Comparison of ENCODE assay signal across 17 mouse cellular contexts in genomic region chr16:45695445-45696160, GRCm38 (mm10). TPM values are rescaled to one million over a fixed set of nuclear protein-coding genes. Genes with fewer than 3 reads are reported as not detected.
A peak's percentile ranks its signal among the peaks of the same experiment; 100 is the strongest.
DNase-seq lines count a peak whose midpoint lies in the region; ATAC-seq and TF ChIP-seq lines count a peak whose summit lies in the region.
"Had no signal": no experiment of that assay in that cellular context is flagged by ENCODE, and none has a peak within 500 bp of the region (broad histone marks: within the 10 kb centered on the region; RNA-seq: fewer than 3 reads in every experiment).

No protein-coding gene starts in this region.

- 0 out of 2 replicates have a peak, but pooled peaks have one; percentile 19 for ATAC-seq in forebrain, embryonic 16.5 days
- ATAC-seq in forebrain, embryonic 12.5 days (ENCODE audit: low FRiP score), result no peak
- 0 out of 2 replicates have a peak, but pooled peaks have one; percentile 33 for ATAC-seq in midbrain, postnatal 0 days (ENCODE audit: low FRiP score)
- ATAC-seq in midbrain, embryonic 15.5 days (replicated peaks), result no peak

- H3K9me3 ChIP-seq in forebrain, embryonic 16.5 days (ENCODE audit: control insufficient read depth, low read length), result no peaks in the 10 kb centered on the region
- H3K9me3 ChIP-seq in forebrain, embryonic 12.5 days, result no peaks in the 10 kb centered on the region
- H3K9me3 ChIP-seq in midbrain, postnatal 0 days (ENCODE audit: low read length), result no peaks in the 10 kb centered on the region
- no peaks in the 10 kb centered on the region for H3K9me3 ChIP-seq in midbrain, embryonic 15.5 days
- H3K9me3 ChIP-seq: embryonic facial prominence, embryonic 10.5 days; heart, embryonic 12.5 days; limb, embryonic 13.5 days had no signal

- no peaks in the 10 kb centered on the region for H3K36me3 ChIP-seq in forebrain, embryonic 16.5 days (ENCODE audit: control insufficient read depth, insufficient read depth)
- no peaks in the 10 kb centered on the region for H3K36me3 ChIP-seq in forebrain, embryonic 12.5 days (replicated peaks)
- no peaks in the 10 kb centered on the region for H3K36me3 ChIP-seq in midbrain, postnatal 0 days (ENCODE audit: insufficient read depth, low read length)
- no peaks in the 10 kb centered on the region for H3K36me3 ChIP-seq in midbrain, embryonic 15.5 days (replicated peaks)
- H3K36me3 ChIP-seq: embryonic facial prominence, embryonic 10.5 days; heart, embryonic 12.5 days; limb, embryonic 13.5 days had no signal

- no peak for TF ChIP-seq POLR2A in cerebellum, adult 2 months (IDR thresholded peaks at IDR 0.05; ENCODE audit: borderline replicate concordance, insufficient read depth, low read length)
- TF ChIP-seq POLR2A in olfactory bulb, adult 2 months (IDR thresholded peaks at IDR 0.05; ENCODE audit: insufficient read depth, low read depth, low read length), result no peak

- no peak for TF ChIP-seq CTCF in midbrain, postnatal 0 days (IDR thresholded peaks at IDR 0.05)
- no peak for TF ChIP-seq CTCF in cerebellum, adult 2 months (IDR thresholded peaks at IDR 0.05; ENCODE audit: borderline replicate concordance, insufficient read depth, low read depth, low read length)
- TF ChIP-seq CTCF in olfactory bulb, adult 2 months (IDR thresholded peaks at IDR 0.05; ENCODE audit: insufficient read depth, low read depth, low read length), result no peak

- H3K4me2 ChIP-seq in forebrain, embryonic 16.5 days (ENCODE audit: low read length), result no peak overlapping the region
- no peak overlapping the region for H3K4me2 ChIP-seq in forebrain, embryonic 12.5 days
- H3K4me2 ChIP-seq in midbrain, postnatal 0 days (ENCODE audit: low read depth, low read length, poor library complexity, severe bottlenecking), result no peak overlapping the region
- no peak overlapping the region for H3K4me2 ChIP-seq in midbrain, embryonic 15.5 days
- H3K4me2 ChIP-seq: heart, embryonic 12.5 days; limb, embryonic 13.5 days had no signal

- WGBS in forebrain, embryonic 16.5 days, result 62% methylated on average over 9 of the region's 9 CpGs
- 71% methylated on average over 9 of the region's 9 CpGs for WGBS in forebrain, embryonic 12.5 days
- WGBS in midbrain, postnatal 0 days, result 66% methylated on average over 9 of the region's 9 CpGs
- whole genome bisulfite sequencing in midbrain, embryonic 15.5 days, result 70% methylated on average over 9 of the region's 9 CpGs
- WGBS in cerebellum, adult 2 months, result 20% methylated on average over 9 of the region's 9 CpGs
- WGBS in olfactory bulb, adult 2 months, result 60% methylated on average over 9 of the region's 9 CpGs

- H3K4me3 ChIP-seq in forebrain, embryonic 16.5 days (replicated peaks; ENCODE audit: low read length), result no peak overlapping the region
- no peak overlapping the region for H3K4me3 ChIP-seq in forebrain, embryonic 12.5 days (replicated peaks)
- no peak overlapping the region for H3K4me3 ChIP-seq in midbrain, postnatal 0 days (ENCODE audit: low read depth, low read length)
- H3K4me3 ChIP-seq in midbrain, embryonic 15.5 days, result no peak overlapping the region
- no peak overlapping the region for H3K4me3 ChIP-seq in cerebellum, adult 2 months (replicated peaks; ENCODE audit: insufficient read depth, low read depth, low read length)
- H3K4me3 ChIP-seq in olfactory bulb, adult 2 months (ENCODE audit: insufficient read depth, low read depth, low read length), result no peak overlapping the region
- H3K4me3 ChIP-seq: embryonic facial prominence, embryonic 10.5 days; heart, embryonic 12.5 days; limb, embryonic 13.5 days had no signal

- H3K9ac ChIP-seq in forebrain, embryonic 16.5 days (replicated peaks; ENCODE audit: low read depth, low read length), result no peak overlapping the region
- no peak overlapping the region for H3K9ac ChIP-seq in forebrain, embryonic 12.5 days
- no peak overlapping the region for H3K9ac ChIP-seq in midbrain, postnatal 0 days (replicated peaks; ENCODE audit: low read length, poor library complexity, severe bottlenecking)
- no peak overlapping the region for H3K9ac ChIP-seq in midbrain, embryonic 15.5 days
- H3K9ac ChIP-seq: heart, embryonic 12.5 days; limb, embryonic 13.5 days had no signal

- H3K27me3 ChIP-seq in forebrain, embryonic 16.5 days (replicated peaks; ENCODE audit: control insufficient read depth, insufficient read depth, low read length), result no peaks in the 10 kb centered on the region
- H3K27me3 ChIP-seq in forebrain, embryonic 12.5 days, result no peaks in the 10 kb centered on the region
- H3K27me3 ChIP-seq in midbrain, postnatal 0 days (ENCODE audit: insufficient read depth, low read length), result no peaks in the 10 kb centered on the region
- no peaks in the 10 kb centered on the region for H3K27me3 ChIP-seq in midbrain, embryonic 15.5 days (replicated peaks)
- H3K27me3 ChIP-seq in cerebellum, adult 2 months (ENCODE audit: control insufficient read depth, insufficient read depth, low read length), result no peaks in the 10 kb centered on the region
- H3K27me3 ChIP-seq: heart, embryonic 12.5 days; limb, embryonic 13.5 days had no signal

- peaks cover 4% of the 10 kb centered on the region for H3K4me1 ChIP-seq in forebrain, embryonic 16.5 days (replicated peaks; ENCODE audit: control insufficient read depth, insufficient read depth, low read length)
- peaks cover 7% of the 10 kb centered on the region; the same call in 1 of the 2 replicates for H3K4me1 ChIP-seq in forebrain, embryonic 12.5 days
- H3K4me1 ChIP-seq in midbrain, postnatal 0 days (ENCODE audit: insufficient read depth, low read length), result no peaks in the 10 kb centered on the region
- peaks cover 6% of the 10 kb centered on the region for H3K4me1 ChIP-seq in midbrain, embryonic 15.5 days
- peaks cover 13% of the 10 kb centered on the region for H3K4me1 ChIP-seq in cerebellum, adult 2 months (ENCODE audit: control insufficient read depth, insufficient read depth, low read length)
- H3K4me1 ChIP-seq in olfactory bulb, adult 2 months (ENCODE audit: control insufficient read depth, insufficient read depth, low read length), result peaks cover 8% of the 10 kb centered on the region
- H3K4me1 ChIP-seq: heart, embryonic 12.5 days; limb, embryonic 13.5 days had no signal

- no peak overlapping the region for H3K27ac ChIP-seq in forebrain, embryonic 16.5 days (ENCODE audit: low read length)
- H3K27ac ChIP-seq in forebrain, embryonic 12.5 days, result no peak overlapping the region
- H3K27ac ChIP-seq in midbrain, postnatal 0 days (ENCODE audit: low read depth, low read length), result no peak overlapping the region
- no peak overlapping the region for H3K27ac ChIP-seq in midbrain, embryonic 15.5 days
- peak overlapping the region; percentile 29 for H3K27ac ChIP-seq in cerebellum, adult 2 months (ENCODE audit: insufficient read depth, low read length)
- 0 out of 2 replicates have a peak overlapping the region, but pooled peaks have one; percentile 24 for H3K27ac ChIP-seq in olfactory bulb, adult 2 months (ENCODE audit: insufficient read depth, low read depth, low read length)
- H3K27ac ChIP-seq: embryonic facial prominence, embryonic 10.5 days; limb, embryonic 13.5 days had no signal

- DNase-seq in midbrain, postnatal 0 days (ENCODE audit: low spot score), result peak; percentile 14
- peak; percentile 57 to 64 for DNase-seq in cerebellum, adult 2 months
- no peak for DNase-seq in lung, postnatal 14 days
- no peak for DNase-seq in heart, adult 11 months
- DNase-seq: lung, adult 18-20 months had no signal

RNA-seq across cellular contexts. Expression of gene Tmprss7, which starts 2.1 kb away (rescaled TPM):
- polyA plus RNA-seq in forebrain, embryonic 16.5 days (2015; fragmentation: Nextera tagmentation; extraction: Ambion mirVana), result 0.58 and 0.75 TPM in 2 replicates
- 0.23 and 0.32 TPM in 2 replicates for polyA plus RNA-seq in forebrain, embryonic 12.5 days (2016; fragmentation: Nextera tagmentation; extraction: Ambion mirVana)
- 1.2 and 1.4 TPM in 2 replicates for total RNA-seq in midbrain, postnatal 0 days (2014; rRNA removed)
- 0.92 and 1.6 TPM in 2 replicates for polyA plus RNA-seq in midbrain, postnatal 0 days (2015; fragmentation: Nextera tagmentation; extraction: Ambion mirVana)
- 0.59 and 0.72 TPM in 2 replicates for polyA plus RNA-seq in midbrain, embryonic 15.5 days (2015; fragmentation: Nextera tagmentation; extraction: Ambion mirVana)
- polyA plus RNA-seq in cerebellum, adult 2 months (2012; rRNA removed), result 2.5 and 2.8 TPM in 2 replicates
- not detected in 2 replicates for polyA plus RNA-seq in olfactory bulb, adult 2 months (2012; ENCODE audit: insufficient read depth, insufficient read length, low replicate concordance, missing spikeins)
- total RNA-seq: gastrocnemius, adult 8-10 months had no signal
- polyA plus RNA-seq: heart, embryonic 12.5 days; kidney, embryonic 14.5 days had no signal

RNA-seq across cellular contexts. Expression of gene Tagln3, which starts 28.8 kb away (rescaled TPM):
- 455 and 473 TPM in 2 replicates for polyA plus RNA-seq in forebrain, embryonic 16.5 days (2015; fragmentation: Nextera tagmentation; extraction: Ambion mirVana)
- polyA plus RNA-seq in forebrain, embryonic 12.5 days (2016; fragmentation: Nextera tagmentation; extraction: Ambion mirVana), result 319 and 330 TPM in 2 replicates
- 141 TPM in 2 replicates for total RNA-seq in midbrain, postnatal 0 days (2014; rRNA removed)
- 221 and 222 TPM in 2 replicates for polyA plus RNA-seq in midbrain, postnatal 0 days (2015; fragmentation: Nextera tagmentation; extraction: Ambion mirVana)
- polyA plus RNA-seq in midbrain, embryonic 15.5 days (2015; fragmentation: Nextera tagmentation; extraction: Ambion mirVana), result 390 and 409 TPM in 2 replicates
- 808 and 848 TPM in 2 replicates for polyA plus RNA-seq in cerebellum, adult 2 months (2012; rRNA removed)
- polyA plus RNA-seq in olfactory bulb, adult 2 months (2012; ENCODE audit: insufficient read depth, insufficient read length, low replicate concordance, missing spikeins), result not detected in 2 replicates
- total RNA-seq: hematopoietic stem cell, adult 5-6 weeks; megakaryocyte progenitor cell, adult 5-6 weeks had no signal

RNA-seq across cellular contexts. Expression of gene BC016579, which starts 41.7 kb away (rescaled TPM):
- polyA plus RNA-seq in forebrain, embryonic 16.5 days (2015; fragmentation: Nextera tagmentation; extraction: Ambion mirVana), result not detected in 2 replicates
- polyA plus RNA-seq in forebrain, embryonic 12.5 days (2016; fragmentation: Nextera tagmentation; extraction: Ambion mirVana), result 0.11 and 0.18 TPM in 2 replicates
- not detected in 2 replicates for total RNA-seq in midbrain, postnatal 0 days (2014; rRNA removed)
- not detected in 2 replicates for polyA plus RNA-seq in midbrain, postnatal 0 days (2015; fragmentation: Nextera tagmentation; extraction: Ambion mirVana)
- 0.10 TPM in 1 of 2 replicates, not detected in the other for polyA plus RNA-seq in midbrain, embryonic 15.5 days (2015; fragmentation: Nextera tagmentation; extraction: Ambion mirVana)
- polyA plus RNA-seq in cerebellum, adult 2 months (2012; rRNA removed), result 0.36 and 0.47 TPM in 2 replicates
- not detected in 2 replicates for polyA plus RNA-seq in olfactory bulb, adult 2 months (2012; ENCODE audit: insufficient read depth, insufficient read length, low replicate concordance, missing spikeins)
- total RNA-seq: gastrocnemius, adult 8-10 months; layer of hippocampus, postnatal 14 days had no signal

RNA-seq across cellular contexts. Expression of gene Abhd10, which starts 47.2 kb away (rescaled TPM):
- polyA plus RNA-seq in forebrain, embryonic 16.5 days (2015; fragmentation: Nextera tagmentation; extraction: Ambion mirVana), result 42.1 and 42.7 TPM in 2 replicates
- polyA plus RNA-seq in forebrain, embryonic 12.5 days (2016; fragmentation: Nextera tagmentation; extraction: Ambion mirVana), result 41.9 and 44.9 TPM in 2 replicates
- total RNA-seq in midbrain, postnatal 0 days (2014; rRNA removed), result 21.5 and 24.2 TPM in 2 replicates
- polyA plus RNA-seq in midbrain, postnatal 0 days (2015; fragmentation: Nextera tagmentation; extraction: Ambion mirVana), result 34.2 and 38.5 TPM in 2 replicates
- polyA plus RNA-seq in midbrain, embryonic 15.5 days (2015; fragmentation: Nextera tagmentation; extraction: Ambion mirVana), result 42.0 and 43.7 TPM in 2 replicates
- polyA plus RNA-seq in cerebellum, adult 2 months (2012; rRNA removed), result 37.3 and 41.0 TPM in 2 replicates
- not detected in 2 replicates for polyA plus RNA-seq in olfactory bulb, adult 2 months (2012; ENCODE audit: insufficient read depth, insufficient read length, low replicate concordance, missing spikeins)

Comparison
In these comparisons a context has a peak if more than half of its experiments do, and no peak if none do; other contexts are left out.
1. ATAC-seq: peak in forebrain, embryonic 16.5 days (single experiment) and midbrain, postnatal 0 days (single experiment); none in forebrain, embryonic 12.5 days (single experiment) and midbrain, embryonic 15.5 days (single experiment).
2. H3K27ac ChIP-seq: peak in cerebellum, adult 2 months (single experiment) and olfactory bulb, adult 2 months (single experiment); none in forebrain, embryonic 16.5 days (single experiment), forebrain, embryonic 12.5 days (single experiment), midbrain, postnatal 0 days (single experiment) and midbrain, embryonic 15.5 days (single experiment).
3. DNase-seq: peak in midbrain, postnatal 0 days (single experiment) and cerebellum, adult 2 months (2 of 2); none in lung, postnatal 14 days (single experiment) and heart, adult 11 months (single experiment).